Mouse (Mus musculus) spleen, postnatal 36 days (tissue): ENCODE measurements around the gene Ano10.

Source experiments
- DNase-seq, 2 experiments: peaks; one replicate each; pipeline ENCODE4 v3.0.0; 2022; ENCODE audit warnings: low spot score in 2 of 2, mixed read lengths in 1 of 2

The Ano10 gene

DNA sequence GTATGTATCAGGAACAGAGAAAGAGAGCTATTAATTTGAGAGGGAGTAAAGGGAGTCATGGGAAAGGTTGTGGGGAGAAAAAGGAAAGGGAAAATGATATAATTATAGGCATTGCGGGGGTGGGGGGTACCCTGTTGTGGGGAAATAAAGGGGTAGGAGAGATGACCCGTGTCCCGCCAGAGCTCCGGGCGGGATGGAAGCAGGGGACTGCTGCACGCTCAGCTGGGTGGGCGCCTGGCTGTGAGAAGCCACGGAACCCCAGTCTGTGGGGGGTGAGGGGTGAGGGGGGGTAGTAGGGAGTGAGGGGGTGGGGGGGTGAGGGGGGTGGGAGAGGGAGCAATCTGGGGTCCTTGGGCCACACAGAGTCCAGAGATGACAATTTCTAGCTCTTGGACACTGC is 167.4 kb downstream of the Ano10 start:
- no peak for DNase-seq
